Mouse (Mus musculus): ENCODE results near the gene Tmigd3.
"Not testable (repeated sequence)": the region's sequence is repeated elsewhere in the genome, so short reads cannot be mapped to it uniquely, and the experiment has no call there.

The Tmigd3 gene

DNA sequence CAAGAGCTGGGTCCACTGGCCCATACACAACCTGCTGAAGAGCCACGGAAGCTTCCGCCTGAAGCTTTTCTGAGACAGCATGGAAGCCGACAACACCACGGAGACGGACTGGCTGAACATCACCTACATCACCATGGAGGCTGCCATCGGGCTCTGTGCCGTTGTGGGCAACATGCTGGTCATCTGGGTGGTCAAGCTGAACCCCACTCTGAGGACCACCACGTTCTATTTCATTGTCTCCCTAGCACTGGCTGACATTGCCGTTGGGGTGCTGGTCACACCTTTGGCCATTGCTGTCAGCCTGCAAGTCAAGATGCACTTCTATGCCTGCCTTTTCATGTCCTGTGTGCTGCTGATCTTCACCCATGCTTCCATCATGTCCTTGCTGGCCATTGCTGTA is 34.0 kb downstream of the Tmigd3 start:
- no peak for DNase-seq

GRCm38 (mm10) chr3:105907956-105908655 is 37.4 kb downstream of the Tmigd3 start:
- no peak for DNase-seq

GRCm38 (mm10) chr3:105908976-105909375 is 38.3 kb downstream of the Tmigd3 start:
- no peak for DNase-seq

GRCm38 (mm10) chr3:105910519-105911190 is 40.0 kb downstream of the Tmigd3 start:
- DNase-seq: peak; percentile 45

DNA sequence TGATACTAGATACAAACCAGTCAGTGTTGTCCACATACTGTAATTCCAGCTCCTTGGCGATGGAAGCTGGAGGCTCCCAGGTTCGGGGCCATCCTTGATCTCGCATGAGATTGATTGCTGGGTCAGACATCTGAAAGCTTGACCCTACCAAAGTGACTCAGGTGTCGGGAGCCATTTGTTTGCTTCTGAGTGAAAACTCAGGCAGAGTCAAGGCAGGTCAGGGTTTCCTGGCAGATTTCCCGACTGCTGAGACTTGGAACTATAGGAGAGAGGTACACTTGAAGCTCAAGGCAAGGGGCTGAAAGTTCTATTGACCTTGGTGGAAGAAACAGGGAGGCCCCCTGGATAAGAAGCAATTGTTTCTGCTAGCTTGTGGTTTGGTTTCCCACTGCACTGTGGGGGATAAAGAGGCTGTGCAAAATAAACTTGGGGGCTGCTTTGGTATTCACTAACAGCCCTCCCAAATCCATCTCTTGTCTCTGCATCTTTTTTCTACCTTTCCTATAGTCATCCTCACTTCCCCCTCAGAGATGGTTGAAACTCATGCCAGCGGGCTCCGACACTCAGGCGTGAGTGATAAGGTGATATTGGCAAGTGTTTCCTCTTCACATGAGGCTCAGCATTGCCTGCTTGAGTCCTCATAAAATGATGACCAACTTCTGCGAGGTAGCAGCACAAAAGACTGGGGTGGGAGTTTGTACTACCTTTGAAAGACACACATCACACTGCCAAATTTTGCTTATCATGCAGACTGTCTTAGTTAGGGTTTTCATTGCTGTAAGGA is 41.6 kb downstream of the Tmigd3 start:
- no peak for DNase-seq

GRCm38 (mm10) chr3:105913839-105914681 is 43.4 kb downstream of the Tmigd3 start:
- DNase-seq: no peak

DNA sequence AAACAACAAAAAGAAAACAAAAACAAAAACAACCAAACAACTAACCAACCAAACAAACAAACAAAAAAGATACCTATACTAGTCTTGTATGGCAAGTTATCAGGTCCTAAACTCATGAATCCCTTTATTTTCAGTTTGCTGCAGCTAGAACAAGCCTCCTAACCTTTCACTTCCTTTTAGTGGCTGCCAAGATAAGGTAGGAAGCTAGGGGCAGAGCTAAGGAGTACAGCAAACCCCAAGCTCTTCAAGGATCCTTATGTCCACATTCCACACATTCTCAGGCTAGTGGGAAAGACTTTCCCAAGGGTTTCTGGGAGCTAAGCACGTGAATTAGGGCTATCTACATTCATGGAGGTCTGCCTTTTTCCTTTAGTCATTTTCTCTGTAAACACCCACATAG is 44.6 kb downstream of the Tmigd3 start:
- peak; percentile 32 for DNase-seq

GRCm38 (mm10) chr3:105916455-105916854 is 45.8 kb downstream of the Tmigd3 start:
- not testable (repeated sequence) for DNase-seq

- no peak for DNase-seq
Observed at GRCm38 (mm10) chr3:105917656-105918354, 47.1 kb downstream of the Tmigd3 start.

DNA sequence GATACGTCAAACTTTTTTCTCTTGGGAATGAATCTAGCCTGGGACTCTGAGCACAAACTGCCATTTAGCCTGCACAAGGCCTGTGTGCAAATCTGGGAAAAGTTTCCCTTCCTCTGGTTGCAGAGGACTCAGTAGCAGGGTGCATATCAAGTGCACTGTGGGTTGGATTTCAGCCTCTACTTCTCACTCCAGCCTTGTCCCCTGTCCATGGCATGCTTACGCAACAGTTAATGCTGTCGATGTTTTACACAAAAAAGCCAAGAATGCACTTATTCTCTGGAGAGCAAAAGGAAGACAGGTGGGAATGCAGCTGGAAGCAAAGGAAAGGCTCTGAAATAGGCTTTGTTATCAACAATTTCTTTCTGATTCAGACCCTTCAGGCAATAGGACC is 47.6 kb downstream of the Tmigd3 start:
- DNase-seq: no peak

DNA sequence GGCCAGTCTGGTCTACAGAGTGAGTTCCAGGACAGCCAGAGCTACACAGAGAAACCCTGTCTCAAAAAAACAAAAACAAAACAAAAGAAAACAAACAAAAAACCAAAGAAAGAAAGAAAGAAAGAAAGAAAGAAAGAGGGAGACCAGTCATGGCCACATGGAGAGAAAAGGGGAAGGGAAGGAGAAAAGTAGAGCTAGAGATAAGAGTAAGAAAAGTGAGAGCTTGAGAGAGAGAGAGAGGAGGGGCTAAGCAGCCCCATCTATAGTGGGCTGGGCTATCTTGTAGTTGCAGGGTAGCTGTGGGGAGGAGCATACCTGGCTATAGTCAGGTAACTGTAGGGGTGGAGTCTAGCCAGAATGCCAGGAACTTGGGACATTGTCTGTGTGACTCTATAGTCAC is 50.0 kb downstream of the Tmigd3 start:
- not testable (repeated sequence) for DNase-seq

GRCm38 (mm10) chr3:105921959-105922358 is 51.3 kb downstream of the Tmigd3 start:
- DNase-seq: no peak

DNA sequence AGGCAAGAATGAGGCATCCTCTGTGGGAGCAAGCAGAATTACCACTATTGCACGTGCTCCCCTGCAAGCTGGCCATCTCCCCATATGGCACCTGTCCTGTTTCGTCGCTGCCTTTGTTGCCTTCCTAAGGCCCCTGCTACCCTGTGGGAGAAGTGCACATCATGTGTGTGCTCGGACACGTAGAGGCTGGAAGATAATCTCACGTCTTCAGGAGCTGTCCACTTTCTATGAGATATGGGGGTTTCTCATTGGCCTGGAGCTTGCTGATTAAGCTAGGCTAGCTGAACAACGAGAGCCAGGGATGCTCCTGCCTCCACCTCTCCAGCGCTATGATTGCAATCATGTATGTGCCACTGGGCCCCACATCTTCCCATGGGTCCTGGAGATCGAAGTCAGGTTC is 53.9 kb downstream of the Tmigd3 start:
- DNase-seq: no peak

DNA sequence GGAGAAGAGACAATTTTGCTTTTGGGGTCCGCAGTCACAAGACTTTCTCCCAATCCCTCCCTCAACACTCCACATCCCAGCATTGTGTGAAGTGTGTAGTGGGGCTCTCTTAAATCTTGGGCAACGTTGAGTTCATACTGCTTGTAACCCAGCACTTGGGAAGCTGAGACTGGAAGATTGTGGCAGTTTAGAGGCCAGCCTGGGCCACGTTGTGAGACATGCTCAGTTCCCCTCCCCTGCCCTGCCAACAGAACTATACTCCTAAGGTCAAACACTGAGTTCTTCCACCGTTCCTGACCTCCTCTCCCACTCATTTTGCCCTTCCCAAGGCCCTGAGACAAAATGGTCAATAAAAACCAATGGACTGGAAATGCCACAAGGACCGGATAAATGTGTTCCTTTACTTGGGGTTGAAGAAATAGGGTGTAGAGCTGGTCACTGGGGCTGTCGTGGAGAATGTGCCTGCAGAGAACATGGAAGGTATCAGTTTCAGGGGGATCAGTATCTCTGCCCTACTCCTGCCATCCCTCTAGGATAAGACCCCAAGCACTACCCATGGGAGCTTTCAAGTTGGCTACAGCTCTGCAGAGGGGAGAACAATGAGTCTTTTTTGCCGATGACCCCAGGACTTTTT is 57.0 kb downstream of the Tmigd3 start:
- DNase-seq: no peak

DNA sequence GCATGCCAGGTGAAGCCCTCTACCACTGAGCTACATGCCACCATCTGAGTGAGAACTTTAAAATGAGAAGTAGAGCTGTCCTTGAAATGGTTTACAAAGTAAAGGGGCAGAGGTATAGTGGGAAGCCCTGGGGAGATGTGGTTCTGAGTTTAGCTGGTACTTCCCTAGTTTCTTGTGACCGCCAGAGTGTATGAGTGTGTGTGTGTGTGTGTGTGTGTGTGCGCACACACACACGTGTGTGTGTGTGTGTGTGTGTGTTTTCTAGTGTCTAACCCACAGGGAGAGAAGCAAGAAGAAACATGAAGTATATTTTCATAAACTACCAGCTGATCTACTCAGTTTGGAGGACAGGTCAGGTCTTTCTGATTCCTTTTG is 57.5 kb downstream of the Tmigd3 start:
- no peak for DNase-seq

DNA sequence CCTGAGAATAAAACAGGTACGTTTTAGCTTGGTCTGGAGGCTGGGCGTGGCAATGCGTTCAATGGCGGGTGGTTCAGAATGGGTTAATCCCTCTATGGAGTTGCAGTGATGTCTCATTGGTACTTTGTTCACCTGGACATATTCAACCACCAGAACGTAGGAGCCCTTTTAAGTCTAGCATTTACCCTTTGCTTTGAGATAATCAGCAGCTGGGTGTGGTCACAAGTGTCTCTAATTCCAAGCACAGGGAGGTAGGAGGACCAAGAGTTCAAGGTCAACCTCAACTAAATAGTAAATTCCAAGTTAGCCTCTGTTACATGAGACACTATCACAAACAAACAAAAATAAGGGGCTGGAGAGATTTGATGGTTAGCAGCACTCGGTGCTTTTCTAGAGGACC is 58.1 kb downstream of the Tmigd3 start:
- DNase-seq: no peak

DNA sequence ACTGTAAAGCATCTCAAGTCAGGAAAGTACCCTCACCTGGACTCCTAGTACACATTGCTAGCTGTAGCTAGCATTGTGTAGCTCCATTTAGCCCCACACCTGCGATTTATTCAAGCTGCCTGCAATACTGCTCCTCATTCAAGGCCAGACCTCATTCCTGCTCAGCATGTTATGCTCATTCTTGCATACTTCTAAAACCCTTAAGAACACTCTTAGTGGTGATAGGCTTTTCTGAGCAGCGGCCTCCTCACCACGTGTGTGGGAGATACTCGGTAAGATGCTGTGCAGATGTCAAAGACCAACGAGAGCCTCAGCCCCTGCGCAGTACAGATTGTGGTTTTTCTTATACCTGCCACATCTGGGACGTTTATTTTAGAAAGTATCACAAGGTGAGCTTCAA is 59.1 kb downstream of the Tmigd3 start:
- no peak for DNase-seq

GRCm38 (mm10) chr3:105931095-105931494 is 60.4 kb downstream of the Tmigd3 start:
- no peak for DNase-seq

GRCm38 (mm10) chr3:105932240-105933071 is 61.8 kb downstream of the Tmigd3 start, which contains the start of gene I830077J02Rik:
TSS of gene I830077J02Rik (minus strand) at chr3:105932664.
- no peak for DNase-seq

DNA sequence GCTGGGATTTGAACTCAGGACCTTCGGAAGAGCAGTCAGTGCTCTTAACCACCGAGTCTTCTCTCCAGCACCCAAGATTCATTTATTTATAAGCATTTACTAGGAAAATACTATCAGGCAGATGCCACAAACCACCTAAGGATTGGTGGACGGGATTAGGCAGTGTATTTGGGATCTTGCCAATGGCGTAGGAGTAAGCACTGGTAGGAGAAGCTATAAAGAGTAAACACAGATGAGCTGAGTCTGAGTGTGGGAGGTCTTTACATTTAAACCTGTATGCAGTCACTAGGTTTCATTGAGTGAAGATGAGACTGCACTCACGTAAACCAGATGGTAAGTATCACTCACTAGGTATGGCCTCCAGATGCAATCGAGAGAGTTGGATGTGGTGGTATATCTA is 63.2 kb downstream of the Tmigd3 start:
- no peak for DNase-seq

- DNase-seq: peak; percentile 78
Observed at GRCm38 (mm10) chr3:105935033-105935432, 64.3 kb downstream of the Tmigd3 start.

Data from lung, postnatal 10 days (tissue).